Mouse (Mus musculus) heart, adult 18-20 months (tissue): ENCODE data around the gene Itgb3. TPM values are rescaled to one million over a fixed set of nuclear protein-coding genes. Genes with fewer than 3 reads are reported as not detected.
"Not testable (repeated sequence)": the region's sequence is repeated elsewhere in the genome, so short reads cannot be mapped to it uniquely, and the experiment has no call there.

Experiments used
- DNase-seq, 2 experiments: peaks; one replicate each; pipeline ENCODE4 v3.0.0; 2021 to 2022; ENCODE audit warnings: mixed read lengths in 1 of 2
- long read RNA-seq, 2 experiments: library from polyadenylated mRNA; stranded (forward); transcript quantifications; one replicate each; pipeline ENCODE4 v2.0.0; 2021
- total RNA-seq, 2 experiments: library from RNA; stranded (reverse); gene quantifications; 2 replicates each; pipeline ENCODE4 v1.2.3; 2021

Gene Itgb3
- total RNA-seq, result 1 to 10 TPM; 3.6 to 4.5 TPM
- long read RNA-seq, experiment 1, result 0 reads
- long read RNA-seq, experiment 2, partial matches to known transcripts, result 2 of 2 reads
- long read RNA-seq, experiment 2, other reads (novel, unspliced or antisense), result 0 of 2 reads

- DNase-seq, result peak; percentile 84 to 86
These were observed at the start of gene Itgb3 for GRCm38 (mm10) chr11:104607491-104608245. TSS of gene Itgb3 (plus strand) at chr11:104608000.

DNA sequence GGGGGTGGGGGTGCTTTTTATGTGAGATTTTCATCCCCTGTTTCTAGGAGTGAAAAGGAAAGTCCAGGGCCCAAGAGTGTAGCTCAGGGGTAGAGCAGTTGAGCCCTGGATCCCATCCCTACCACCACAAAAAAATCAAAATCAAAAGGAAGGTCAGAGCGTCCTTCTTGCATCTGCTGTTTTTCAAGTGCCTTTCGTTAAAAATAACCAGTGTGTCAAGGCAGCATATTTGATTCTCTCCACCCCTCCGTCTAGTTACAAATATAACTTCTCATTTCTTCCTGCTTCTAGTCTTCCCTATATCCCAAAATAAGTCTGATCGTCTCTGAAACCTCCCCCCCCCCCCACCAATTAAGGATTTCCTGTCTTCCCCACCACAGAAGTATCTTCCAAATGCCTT lies 49.7 kb upstream of the Itgb3 start:
- DNase-seq, result no peak

GRCm38 (mm10) chr11:104558651-104559403 lies 49.0 kb upstream of the Itgb3 start:
- DNase-seq, result peak in 1 of 2 experiments; percentile 29

DNA sequence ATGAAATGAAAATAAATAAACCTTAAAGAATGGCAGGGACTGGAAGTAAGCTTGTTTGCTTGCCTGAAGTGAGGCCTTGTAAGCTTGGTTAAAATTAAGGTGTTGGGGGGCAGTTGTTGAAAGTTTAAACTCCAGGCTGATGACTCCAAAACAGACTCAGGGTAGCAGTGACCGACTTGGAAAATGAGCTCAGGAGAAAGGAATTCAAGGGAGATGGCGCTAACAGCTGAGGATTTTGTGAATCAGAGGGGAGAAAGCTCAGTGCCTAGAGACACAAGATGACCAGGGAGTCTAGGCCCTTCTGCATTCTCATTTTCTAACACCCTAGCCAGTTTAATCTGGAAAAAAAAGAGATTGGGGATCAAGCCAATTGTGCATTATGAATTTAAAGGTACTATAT lies 46.8 kb upstream of the Itgb3 start:
- no peak for DNase-seq

- DNase-seq, result no peak
These were observed 44.3 kb upstream of the Itgb3 start for GRCm38 (mm10) chr11:104563496-104563895.

DNA sequence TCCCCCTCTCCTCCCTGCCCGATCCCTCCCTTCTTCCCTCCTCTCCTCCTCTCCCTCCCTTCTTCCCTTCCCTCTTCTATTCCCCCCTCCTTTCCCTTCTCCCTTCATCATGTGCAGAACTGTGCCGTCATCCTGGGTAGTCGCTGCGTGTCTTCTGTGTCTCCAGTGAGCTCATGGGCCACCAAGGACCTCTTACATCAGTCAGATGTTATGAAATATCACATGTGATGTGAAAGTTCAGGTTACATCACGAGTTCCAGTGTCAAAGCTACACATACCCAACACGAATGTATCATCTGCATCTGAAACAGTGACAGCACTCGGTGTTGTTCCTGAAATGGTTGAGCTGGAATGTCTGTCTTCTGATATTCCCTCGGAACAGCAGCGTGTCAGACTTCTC lies 42.6 kb upstream of the Itgb3 start:
- DNase-seq, result no peak

DNA sequence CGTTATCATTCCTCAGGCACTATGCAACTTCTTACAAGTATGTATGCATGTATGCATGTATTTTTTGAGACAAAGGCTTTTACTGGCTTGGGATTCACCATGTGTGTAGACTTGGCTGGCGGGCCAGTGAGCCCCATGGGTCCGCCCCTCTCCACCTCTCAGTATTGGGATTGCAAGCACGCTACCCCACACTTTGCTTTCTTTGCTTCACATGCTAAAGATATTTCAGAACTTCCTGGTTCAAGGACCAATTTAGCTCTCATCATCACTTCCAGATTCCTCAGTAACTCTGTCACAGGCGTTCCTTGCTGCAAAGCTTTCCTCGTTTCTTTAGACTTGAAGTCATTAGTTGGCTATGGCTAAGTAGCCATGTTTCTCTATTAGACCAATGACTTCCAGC lies 41.7 kb upstream of the Itgb3 start:
- no peak for DNase-seq

DNA sequence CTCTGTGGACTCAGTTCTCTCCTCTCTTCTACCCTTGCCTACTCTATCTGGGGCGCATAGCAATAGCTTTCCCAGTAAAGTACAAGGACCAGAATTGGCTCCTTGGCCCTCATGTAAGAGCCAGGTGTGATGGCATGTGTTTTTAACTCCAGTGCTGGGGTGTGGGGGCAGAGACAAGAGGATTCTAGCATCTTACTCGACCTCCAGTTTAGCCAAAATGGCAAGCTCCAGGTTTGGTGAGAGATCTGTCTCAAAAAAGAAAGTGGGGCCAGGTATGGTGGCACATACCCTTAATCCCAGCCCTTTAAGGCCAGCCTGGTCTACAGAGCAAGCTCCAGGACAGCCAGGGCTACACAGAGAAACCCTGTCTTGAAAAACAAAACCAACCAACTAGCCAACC lies 41.0 kb upstream of the Itgb3 start:
- DNase-seq, result no peak

DNA sequence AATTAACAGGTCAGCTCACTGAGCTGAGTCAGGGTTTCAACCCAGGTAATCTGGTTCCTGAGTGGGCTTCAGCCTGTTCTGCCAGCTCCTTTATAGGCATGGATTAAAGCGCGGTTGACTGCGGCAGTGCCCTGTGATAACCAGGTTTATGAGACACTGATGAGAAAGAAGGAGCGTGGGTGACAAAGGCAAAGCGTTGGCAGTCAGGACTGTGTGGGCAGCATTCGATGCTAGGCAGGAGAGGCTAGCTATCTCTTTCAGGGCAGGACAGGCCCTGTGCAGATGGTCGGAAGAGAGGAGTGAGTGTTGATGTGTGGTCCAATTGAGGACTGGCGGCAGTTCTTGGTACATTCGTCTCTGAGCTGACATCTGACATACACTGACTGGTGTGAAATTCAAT lies 40.1 kb upstream of the Itgb3 start:
- DNase-seq, result peak in 1 of 2 experiments; percentile 18

- no peak for DNase-seq
These were observed 39.5 kb upstream of the Itgb3 start for GRCm38 (mm10) chr11:104568326-104568725.

GRCm38 (mm10) chr11:104570515-104570914 lies 37.3 kb upstream of the Itgb3 start:
- not testable (repeated sequence) for DNase-seq

GRCm38 (mm10) chr11:104571373-104571772 lies 36.4 kb upstream of the Itgb3 start:
- DNase-seq, result peak; percentile 43 to 48

- DNase-seq, result no peak
These were observed 35.7 kb upstream of the Itgb3 start for GRCm38 (mm10) chr11:104572091-104572490.

DNA sequence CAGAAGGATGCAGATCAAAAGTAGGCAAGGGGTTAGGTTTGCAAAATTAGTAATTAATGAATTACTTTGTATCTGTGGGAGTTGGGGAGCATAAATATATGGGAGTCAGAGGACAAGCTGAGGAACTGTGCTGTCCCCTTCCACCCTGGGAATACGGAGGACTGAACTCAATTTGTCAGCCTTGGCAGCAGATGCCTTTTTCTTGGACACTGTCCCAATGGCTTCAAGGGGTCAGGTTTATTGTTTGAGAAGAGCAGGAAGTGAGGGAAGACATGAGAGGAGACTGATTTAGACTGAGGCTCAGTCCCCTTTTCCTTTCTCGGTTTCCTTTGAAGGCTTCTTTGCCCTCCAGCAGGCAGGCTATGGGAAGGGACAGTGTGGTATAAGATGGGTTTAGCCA lies 35.2 kb upstream of the Itgb3 start:
- DNase-seq, result peak in 1 of 2 experiments; percentile 25

DNA sequence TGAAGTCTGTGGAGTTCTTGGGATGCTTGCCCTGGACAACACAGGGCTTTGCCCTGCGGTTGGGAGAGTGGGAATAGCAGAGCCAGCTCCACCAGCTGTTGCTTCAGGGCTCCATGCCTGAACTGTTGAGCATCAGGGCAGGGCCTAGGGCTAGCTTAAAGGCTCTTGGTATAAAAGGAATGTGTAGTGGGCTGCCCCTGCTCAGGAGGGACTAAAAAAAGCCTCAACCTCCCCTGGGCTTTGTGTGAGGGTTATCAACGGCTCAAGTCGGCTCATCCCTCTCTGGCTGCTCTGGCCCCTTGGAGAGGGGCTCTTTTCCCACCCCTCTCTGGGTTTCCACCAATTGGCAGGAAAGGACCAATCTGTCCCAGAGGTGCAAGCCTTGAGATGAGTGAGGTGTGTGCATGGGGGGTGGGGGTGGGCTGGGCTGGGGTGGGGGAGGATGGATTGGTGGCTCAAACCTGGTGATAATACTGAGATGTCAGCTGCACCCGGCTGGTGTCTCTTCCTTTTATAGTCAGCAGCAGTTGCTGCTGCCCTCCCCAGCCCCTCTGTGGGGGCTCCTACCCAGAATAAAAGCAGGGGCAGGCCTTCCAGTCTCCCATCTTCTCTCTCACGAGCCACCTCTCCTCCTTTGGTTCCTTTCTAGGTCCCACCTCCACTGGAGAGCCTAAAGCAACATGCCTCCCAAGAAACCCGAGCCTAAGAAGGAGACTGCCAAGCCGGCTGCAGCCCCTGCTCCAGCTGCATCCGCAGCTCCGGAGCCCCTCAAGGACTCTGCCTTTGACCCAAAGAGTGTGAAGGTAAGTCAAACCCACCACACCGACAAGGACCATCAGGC lies 30.8 kb upstream of the Itgb3 start:
- peak in 1 of 2 experiments; percentile 14 for DNase-seq

DNA sequence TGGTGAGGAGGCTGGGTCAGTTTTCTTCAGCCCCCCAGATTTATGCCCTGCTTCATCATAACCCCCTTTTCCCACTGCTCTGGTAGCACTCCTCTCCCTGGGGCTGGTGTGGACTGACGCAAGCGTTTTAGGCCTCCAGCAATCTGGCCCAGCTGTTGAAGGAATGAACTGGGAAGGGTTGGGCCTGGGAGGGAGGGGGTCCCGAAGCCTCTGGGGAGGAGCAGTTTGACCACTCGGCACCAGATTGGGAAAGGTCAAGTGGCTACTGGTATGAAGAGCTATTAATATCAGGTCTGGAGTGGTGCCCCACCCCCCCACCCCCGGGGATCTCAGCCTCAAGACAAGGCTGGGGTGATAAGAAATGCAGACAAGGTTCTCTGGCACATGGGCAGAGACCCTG lies 29.7 kb upstream of the Itgb3 start:
- DNase-seq, result no peak

DNA sequence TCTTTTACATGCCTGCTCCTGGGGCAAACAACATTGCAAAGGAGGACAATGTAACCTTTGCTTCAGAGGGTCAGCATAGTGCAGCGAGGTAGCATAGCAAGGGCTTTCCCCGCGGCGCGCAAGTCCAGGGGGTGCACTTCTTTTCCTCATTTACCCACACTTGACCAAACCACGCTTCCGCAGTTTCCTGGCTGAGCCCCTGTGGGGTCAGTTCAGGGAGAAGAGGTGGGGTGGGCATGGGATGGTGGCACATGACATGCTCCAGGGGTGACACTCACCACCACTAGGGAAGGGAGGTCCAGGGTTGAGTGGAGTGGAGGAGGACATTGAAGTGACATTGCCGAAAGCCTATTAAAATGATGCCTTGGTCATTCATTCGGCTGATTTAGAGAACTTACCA lies 28.7 kb upstream of the Itgb3 start:
- DNase-seq, result no peak

- no peak for DNase-seq
These were observed 28.2 kb upstream of the Itgb3 start for GRCm38 (mm10) chr11:104579575-104579974.

DNA sequence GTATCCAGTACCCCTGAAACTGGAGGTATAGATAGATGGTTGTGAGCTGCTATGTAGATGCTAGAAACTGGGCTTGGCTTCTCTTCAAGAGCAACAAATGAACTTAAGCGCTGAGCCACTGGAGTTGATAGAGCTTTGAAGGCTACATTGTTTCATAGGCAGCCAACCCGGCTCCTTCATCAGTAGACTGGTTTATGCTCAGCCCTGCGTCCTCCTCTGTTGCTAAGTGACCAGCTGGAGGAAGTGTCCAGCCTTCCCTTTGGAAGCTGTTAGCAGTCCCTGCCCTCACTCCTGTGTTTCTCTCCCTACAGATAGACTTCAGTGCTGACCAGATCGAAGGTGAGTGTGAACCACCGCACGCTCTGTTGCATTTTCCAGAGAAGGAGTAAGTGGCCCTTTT lies 27.7 kb upstream of the Itgb3 start:
- no peak for DNase-seq

DNA sequence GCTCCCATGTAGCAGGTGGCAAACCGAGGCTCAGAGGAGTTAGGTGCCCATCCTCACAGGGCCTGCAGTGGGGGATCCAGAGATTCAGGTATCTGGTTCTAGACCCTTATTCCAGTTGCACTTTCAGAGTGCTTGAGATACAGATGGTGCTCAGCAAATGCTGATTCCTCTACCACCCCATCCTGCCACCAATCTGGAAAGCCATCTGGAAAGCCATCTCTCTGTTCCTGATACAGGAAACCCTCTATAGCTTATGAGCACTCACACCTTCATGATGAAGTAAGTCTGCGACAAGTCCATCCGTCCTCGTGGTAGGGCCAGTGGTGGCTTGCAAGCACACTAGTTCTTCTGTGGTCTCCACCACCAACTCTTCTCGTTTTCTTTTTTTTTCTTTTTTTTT lies 27.2 kb upstream of the Itgb3 start:
- no peak for DNase-seq

DNA sequence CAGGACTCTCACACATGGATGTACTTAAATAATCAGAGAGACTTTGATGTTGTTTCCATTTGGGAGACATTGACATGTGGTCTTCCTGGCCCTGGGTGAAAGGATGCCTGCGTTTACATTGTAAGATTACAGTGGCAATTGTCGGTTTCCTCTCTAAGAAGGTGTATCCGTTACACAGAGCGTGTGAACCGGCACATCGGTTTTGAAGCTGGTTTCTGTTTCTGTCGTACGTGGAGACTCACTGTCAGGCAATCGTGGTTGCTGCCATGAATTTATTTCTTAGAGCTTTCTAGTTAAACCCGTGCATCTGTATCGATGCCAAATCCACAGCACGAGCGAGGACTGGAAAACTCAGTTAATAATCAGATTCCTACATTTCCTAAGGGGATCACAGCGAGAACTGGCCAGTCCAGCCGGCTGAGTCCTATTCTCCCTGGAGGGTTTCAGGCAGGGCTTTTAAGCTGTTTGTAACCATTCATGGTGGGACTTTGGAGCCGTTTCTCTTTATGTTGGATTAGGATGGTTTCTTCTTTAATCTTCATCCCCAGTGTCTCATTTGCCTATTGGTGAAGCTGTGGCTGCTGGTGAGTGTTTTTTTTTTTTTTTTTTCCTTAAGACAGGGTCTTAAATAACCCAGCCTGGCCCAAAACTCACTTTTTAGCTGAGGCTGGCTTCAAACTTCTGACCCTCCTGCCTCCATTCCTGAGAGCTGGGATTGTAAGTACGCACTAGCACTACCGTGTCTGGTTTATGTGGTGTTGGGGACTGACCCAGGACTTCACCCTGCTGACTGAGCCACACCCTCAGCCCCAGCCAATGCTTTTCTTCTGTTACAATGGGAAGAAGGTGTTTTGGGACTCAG lies 26.1 kb upstream of the Itgb3 start:
- DNase-seq, result peak; percentile 29 to 36

- no peak for DNase-seq
These were observed 25.5 kb upstream of the Itgb3 start for GRCm38 (mm10) chr11:104582308-104582606.
